ENCODE assay signal across 21 mouse cellular contexts in genomic region chr2:71835556-71835955, GRCm38 (mm10). TPM values are rescaled to one million over a fixed set of nuclear protein-coding genes. Genes with fewer than 3 reads are reported as not detected.
DNase-seq lines count a peak whose midpoint lies in the region; ATAC-seq lines count a peak whose summit lies in the region.
"Had no signal": no experiment of that assay in that cellular context is flagged by ENCODE, and none has a peak within 500 bp of the region (broad histone marks: within the 10 kb centered on the region; RNA-seq: fewer than 3 reads in every experiment).

No protein-coding gene starts in this region.

- H3K4me3 ChIP-seq in heart, embryonic 10.5 days, result no peak overlapping the region
- no peak overlapping the region for H3K4me3 ChIP-seq in midbrain, embryonic 11.5 days (ENCODE audit: low read depth, low read length)
- no peak overlapping the region for H3K4me3 ChIP-seq in midbrain, embryonic 15.5 days

- peak; percentile 63 for DNase-seq in heart, adult 11 months
- no peak for DNase-seq in heart, postnatal 10 days
- DNase-seq in heart, embryonic 10.5 days (ENCODE audit: low spot score), result peak; percentile 5
- DNase-seq in heart, postnatal 14 days, result no peak
- peak; percentile 69 for DNase-seq in midbrain, embryonic 11.5 days (ENCODE audit: low spot score, missing footprints)
- DNase-seq: adrenal gland, adult 2 months; adrenal gland, adult 8-10 months; adrenal gland, postnatal 10 days; adrenal gland, postnatal 14 days; adrenal gland, postnatal 25 days; adrenal gland, postnatal 36 days; B cell, adult 2 months; cerebellum, adult 11 months; cerebellum, adult 11-12 months; cerebellum, adult 18-20 months had no signal

- no peaks in the 10 kb centered on the region for H3K9me3 ChIP-seq in heart, embryonic 10.5 days
- no peaks in the 10 kb centered on the region for H3K9me3 ChIP-seq in midbrain, embryonic 11.5 days (ENCODE audit: control insufficient read depth, low read length)
- no peaks in the 10 kb centered on the region for H3K9me3 ChIP-seq in midbrain, embryonic 15.5 days
- H3K9me3 ChIP-seq: G1E had no signal

- intact Hi-C loops in heart, postnatal 10 days (cut with DNase I), result no loop called here
- intact Hi-C loops in heart, postnatal 14 days (cut with DNase I), result loop anchor here (5.0 kb wide), 1 partner anchor 238 kb away; no protein-coding TSS in a partner anchor

- H3K27ac ChIP-seq in heart, embryonic 10.5 days, result no peak overlapping the region
- H3K27ac ChIP-seq in midbrain, embryonic 11.5 days (ENCODE audit: low read depth, low read length), result no peak overlapping the region
- H3K27ac ChIP-seq in midbrain, embryonic 15.5 days, result no peak overlapping the region

- peaks cover 63% of the 10 kb centered on the region for H3K36me3 ChIP-seq in heart, embryonic 10.5 days
- no peaks in the 10 kb centered on the region for H3K36me3 ChIP-seq in midbrain, embryonic 11.5 days (ENCODE audit: control insufficient read depth, insufficient read depth, low read length)
- H3K36me3 ChIP-seq in midbrain, embryonic 15.5 days (replicated peaks), result no peaks in the 10 kb centered on the region
- H3K36me3 ChIP-seq: G1E had no signal

- no peaks in the 10 kb centered on the region for H3K27me3 ChIP-seq in heart, embryonic 10.5 days (ENCODE audit: insufficient read depth, poor library complexity, severe bottlenecking)
- no peaks in the 10 kb centered on the region for H3K27me3 ChIP-seq in midbrain, embryonic 11.5 days (ENCODE audit: control insufficient read depth, insufficient read depth, low read length)
- no peaks in the 10 kb centered on the region for H3K27me3 ChIP-seq in midbrain, embryonic 15.5 days (replicated peaks)
- H3K27me3 ChIP-seq: CH12.LX, Patski had no signal

- ATAC-seq in midbrain, embryonic 11.5 days (ENCODE audit: low FRiP score), result no peak
- ATAC-seq in midbrain, embryonic 15.5 days (replicated peaks), result no peak
- ATAC-seq: activated CD4-positive, CD25-positive, alpha-beta regulatory T cell, adult 4 months; CD4-positive, CD25-positive, alpha-beta regulatory T cell, adult 4 months; Patski had no signal

- 0 out of 2 replicates have a peak, but pooled peaks cover 4% of the 10 kb centered on the region for H3K4me1 ChIP-seq in heart, embryonic 10.5 days
- no peaks in the 10 kb centered on the region for H3K4me1 ChIP-seq in midbrain, embryonic 11.5 days (ENCODE audit: control insufficient read depth, insufficient read depth, low read length)
- no peaks in the 10 kb centered on the region for H3K4me1 ChIP-seq in midbrain, embryonic 15.5 days

- H3K4me2 ChIP-seq in midbrain, embryonic 11.5 days, result no peak overlapping the region
- H3K4me2 ChIP-seq in midbrain, embryonic 15.5 days, result no peak overlapping the region

- H3K9ac ChIP-seq in midbrain, embryonic 11.5 days (ENCODE audit: low read length), result no peak overlapping the region
- H3K9ac ChIP-seq in midbrain, embryonic 15.5 days, result no peak overlapping the region

- 91% methylated on average over 8 of the region's 8 CpGs for WGBS in heart, embryonic 10.5 days
- WGBS in midbrain, embryonic 11.5 days, result 93% methylated on average over 8 of the region's 8 CpGs
- WGBS in midbrain, embryonic 15.5 days, result 92% methylated on average over 8 of the region's 8 CpGs

RNA-seq across cellular contexts. Expression of gene Pdk1, which starts 37.5 kb away (rescaled TPM):
- 100 to 1,000 TPM; 119 to 149 TPM for total RNA-seq in heart, postnatal 10 days (2021)
- 88.2 and 111 TPM in 2 replicates for polyA plus RNA-seq in heart, embryonic 10.5 days (2016; fragmentation: Nextera tagmentation; extraction: Ambion mirVana)
- total RNA-seq in heart, postnatal 14 days (2021), result 100 to 1,000 TPM in 1 of 2 experiments, 10 to 100 TPM in 1; 98.2 to 107 TPM
- 31.4 and 33.9 TPM in 2 replicates for polyA plus RNA-seq in midbrain, embryonic 11.5 days (2014; fragmentation: Nextera tagmentation; extraction: Ambion mirVana)
- 21.2 and 23.9 TPM in 2 replicates for polyA plus RNA-seq in midbrain, embryonic 15.5 days (2015; fragmentation: Nextera tagmentation; extraction: Ambion mirVana)

Comparison
In these comparisons a context has a peak if more than half of its experiments do, and no peak if none do; other contexts are left out.
1. DNase-seq: peak in heart, adult 11 months (single experiment), heart, embryonic 10.5 days (single experiment) and midbrain, embryonic 11.5 days (single experiment); none in heart, postnatal 10 days (0 of 2) and heart, postnatal 14 days (0 of 2).